Mouse (Mus musculus) ES-E14 (cell line): ENCODE data around the gene Sptlc2. TPM values are rescaled to one million over a fixed set of nuclear protein-coding genes. Genes with fewer than 3 reads are reported as not detected.

Experiments used
- DNase-seq: peaks from one replicate; pipeline ENCODE4 v3.0.0-alpha.2; 2013; ENCODE audit warnings: low read depth, low spot score
- H3K27ac ChIP-seq: 2 replicates; pipeline ENCODE4 v1.5.1; 2012; ENCODE audit warnings: low read depth, mild to moderate bottlenecking, low read length, moderate library complexity, mixed read lengths; ENCODE audit not compliant: poor library complexity, insufficient read depth, severe bottlenecking
- H3K36me3 ChIP-seq: 2 replicates; pipeline ENCODE4 v1.6.1; 2012; ENCODE audit warnings: mild to moderate bottlenecking, low read length, moderate library complexity, mixed read lengths; ENCODE audit not compliant: control insufficient read depth, poor library complexity, insufficient read depth, severe bottlenecking
- H3K4me1 ChIP-seq, 2 experiments: fragments of 150-350 bp in 1 of 2; sonication (generic) in 1 of 2; 2 replicates each; pipeline ENCODE4 v1.6.1; 2012; ENCODE audit warnings: low read length in 2 of 2, mild to moderate bottlenecking in 1 of 2, mixed read lengths in 1 of 2; ENCODE audit not compliant: control insufficient read depth in 2 of 2, insufficient read depth in 2 of 2, poor library complexity in 1 of 2
- H3K4me3 ChIP-seq, 2 experiments: fragments of 150-350 bp in 1 of 2; sonication (generic) in 1 of 2; 2 replicates each; pipeline ENCODE4 v1.5.1; 2012; ENCODE audit warnings: low read length in 2 of 2, low read depth in 1 of 2, mild to moderate bottlenecking in 1 of 2, mixed read lengths in 1 of 2; ENCODE audit not compliant: insufficient read depth in 1 of 2, poor library complexity in 1 of 2, severe bottlenecking in 1 of 2
- H3K9ac ChIP-seq: 2 replicates; pipeline ENCODE4 v1.6.1; 2012; ENCODE audit warnings: low read depth, mild to moderate bottlenecking, low read length, mixed read lengths; ENCODE audit not compliant: poor library complexity, insufficient read depth, severe bottlenecking
- H3K9me3 ChIP-seq: fragments of 150-350 bp; sonication (generic); 2 replicates; pipeline ENCODE4 v1.6.1; 2012; ENCODE audit warnings: low read depth, mild to moderate bottlenecking, low read length; ENCODE audit not compliant: control insufficient read depth, insufficient read depth
- CHD2 ChIP-seq: IDR thresholded peaks from 2 replicates; pipeline ENCODE4 v1.6.1; 2014; ENCODE audit warnings: mild to moderate bottlenecking, low read depth, low read length, inconsistent platforms
- HCFC1 ChIP-seq: IDR thresholded peaks from 2 replicates; pipeline ENCODE4 v1.6.1; 2012; ENCODE audit warnings: low read length, inconsistent platforms, borderline replicate concordance; ENCODE audit not compliant: insufficient read depth
- MAFK ChIP-seq: IDR thresholded peaks from 2 replicates; pipeline ENCODE4 v1.6.1; 2014; ENCODE audit warnings: mild to moderate bottlenecking, low read depth, low read length, inconsistent platforms; ENCODE audit not compliant: insufficient read depth
- ZC3H11A ChIP-seq: IDR thresholded peaks from 2 replicates; pipeline ENCODE4 v1.6.1; 2012; ENCODE audit warnings: low read depth, mild to moderate bottlenecking, inconsistent platforms, low read length, borderline replicate concordance
- ZNF384 ChIP-seq: IDR thresholded peaks from 2 replicates; pipeline ENCODE4 v1.6.1; 2012; ENCODE audit warnings: low read depth, low read length, inconsistent platforms
- in situ Hi-C, 2 experiments: fragments of 600-800 bp; cut with MboI; formaldehyde crosslinking; loops; one replicate each; pipeline ENCODE4 v1.15.1; 2025; ENCODE audit warnings: low sequenced_read_pairs in 2 of 2, inconsistent platforms in 1 of 2; ENCODE audit not compliant: unreplicated experiment in 2 of 2
- total RNA-seq: library from RNA; depleted of rRNA; stranded (reverse); fragments of 300-350 nt; gene quantifications from 2 replicates; pipeline ENCODE4 v1.2.3, GENCODE M21; 2012

Sptlc2 gene
- total RNA-seq, 1 experiment, result 182 TPM

DNA sequence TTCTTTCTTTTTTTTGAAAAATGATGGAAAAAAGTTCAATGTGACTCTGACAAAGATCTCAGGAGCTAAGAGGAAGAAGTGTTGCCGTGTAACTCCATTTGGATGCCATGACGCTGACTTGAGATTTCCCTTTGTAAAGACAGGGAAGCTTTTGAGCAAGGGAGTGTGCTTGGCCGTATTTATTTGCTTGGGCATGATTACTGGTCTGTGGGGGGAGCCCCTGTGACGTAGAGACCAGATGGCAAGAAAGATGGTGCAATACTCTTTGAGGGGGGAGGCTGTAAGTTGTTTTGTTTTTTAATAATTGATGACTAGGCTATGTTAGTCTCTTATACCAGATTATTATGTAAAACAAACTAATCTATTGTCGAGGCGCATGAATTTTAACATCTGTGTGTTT lies 14.0 kb downstream of the Sptlc2 start:
- in situ Hi-C loops, result no loop called here
- Histone ChIP-seq H3K9me3 (no peaks in the 10 kb centered on the region), H3K4me1 (no peaks in the 10 kb centered on the region), H3K27ac (no peak overlapping the region), H3K36me3 (no peaks in the 10 kb centered on the region), H3K4me3 (no peak overlapping the region), H3K9ac (no peak overlapping the region)
- no peak for DNase-seq
- TF ChIP-seq MAFK (no peak), ZNF384 (no peak), HCFC1 (no peak), CHD2 (no peak), ZC3H11A (no peak)

DNA sequence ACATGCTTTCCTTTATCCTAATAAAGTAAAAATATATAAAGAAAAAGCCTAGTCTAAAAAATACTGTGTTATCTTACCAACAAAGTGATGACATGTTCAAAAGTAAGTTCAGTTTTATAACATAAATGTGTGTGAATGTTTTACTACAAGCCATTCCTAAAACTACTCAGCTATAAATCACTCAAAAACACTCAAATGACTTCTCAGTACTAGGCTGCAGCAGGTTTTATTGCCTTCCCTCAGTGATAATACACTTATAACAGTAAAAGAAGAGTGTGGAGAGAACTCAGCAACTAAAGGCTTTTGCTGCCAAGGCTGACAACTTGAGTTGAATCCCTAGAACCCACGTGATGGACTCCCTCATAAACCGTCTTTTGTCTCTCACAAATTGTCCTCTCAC lies 18.8 kb downstream of the Sptlc2 start:
- in situ Hi-C loops, result no loop called here
- no peaks in the 10 kb centered on the region for H3K9me3 ChIP-seq
- no peak overlapping the region for H3K4me3 ChIP-seq
- no peaks in the 10 kb centered on the region for H3K4me1 ChIP-seq
- no peak overlapping the region for H3K27ac ChIP-seq
- no peak for DNase-seq
- H3K9ac ChIP-seq, result no peak overlapping the region
- no peak for TF ChIP-seq MAFK
- TF ChIP-seq ZC3H11A, result no peak
- TF ChIP-seq ZNF384, result no peak
- no peak for TF ChIP-seq HCFC1
- no peak for TF ChIP-seq CHD2
- H3K36me3 ChIP-seq, result no peaks in the 10 kb centered on the region; the same call in 1 of the 2 replicates

DNA sequence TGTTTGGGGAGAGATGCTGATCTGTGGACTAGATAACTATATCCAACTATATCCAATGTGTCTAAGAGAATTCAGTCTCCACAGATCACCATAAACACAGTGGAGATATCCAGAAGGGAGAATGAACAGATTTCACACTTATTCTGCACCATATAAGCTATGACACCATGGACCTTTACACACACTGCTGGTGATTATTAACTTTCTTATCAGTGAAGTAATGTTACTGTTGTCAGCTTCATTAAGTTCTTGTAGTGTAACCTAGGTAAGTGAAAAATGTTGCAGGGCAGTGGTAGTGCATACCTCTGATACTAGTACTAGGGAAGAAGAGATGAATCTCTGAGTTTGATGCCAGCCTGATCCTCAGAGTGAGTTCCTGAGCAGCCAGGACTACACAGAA lies 20.1 kb downstream of the Sptlc2 start:
- H3K9ac ChIP-seq, result no peak overlapping the region
- H3K4me3 ChIP-seq, result no peak overlapping the region
- no peaks in the 10 kb centered on the region; the same call in 1 of the 2 replicates for H3K36me3 ChIP-seq
- in situ Hi-C loops, result no loop called here
- no peak overlapping the region for H3K27ac ChIP-seq
- H3K9me3 ChIP-seq, result no peaks in the 10 kb centered on the region
- no peak for TF ChIP-seq ZNF384
- no peak for TF ChIP-seq MAFK
- TF ChIP-seq HCFC1, result no peak
- TF ChIP-seq ZC3H11A, result no peak
- no peak for TF ChIP-seq CHD2
- no peak for DNase-seq
- H3K4me1 ChIP-seq, result no peaks in the 10 kb centered on the region

DNA sequence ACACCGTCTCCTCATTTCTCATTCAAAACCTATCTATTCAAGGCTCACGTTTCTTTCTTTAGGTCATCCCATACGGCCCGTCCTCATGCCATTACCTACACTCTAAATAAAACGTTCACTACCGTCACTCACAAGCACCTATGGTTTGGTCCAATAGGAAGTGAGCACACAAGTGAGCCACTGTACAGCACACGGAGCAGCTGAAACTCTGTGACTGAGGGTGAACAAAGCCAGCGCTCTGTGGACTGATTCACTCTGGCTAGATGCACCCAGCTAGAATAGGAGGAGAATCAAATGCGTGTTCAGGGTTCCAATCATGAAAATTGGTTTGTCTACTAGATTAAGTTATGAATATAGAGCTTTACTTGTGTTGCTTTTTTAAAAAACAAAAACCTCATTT lies 22.5 kb downstream of the Sptlc2 start:
- no peak overlapping the region for H3K9ac ChIP-seq
- TF ChIP-seq ZC3H11A (no peak), HCFC1 (no peak), ZNF384 (no peak), CHD2 (no peak), MAFK (no peak)
- no peak overlapping the region for H3K4me3 ChIP-seq
- H3K27ac ChIP-seq, result no peak overlapping the region
- peaks cover 2% of the 10 kb centered on the region for H3K36me3 ChIP-seq
- no peak for DNase-seq
- in situ Hi-C loops, result no loop called here
- H3K4me1 ChIP-seq, result no peaks in the 10 kb centered on the region
- no peaks in the 10 kb centered on the region for H3K9me3 ChIP-seq

DNA sequence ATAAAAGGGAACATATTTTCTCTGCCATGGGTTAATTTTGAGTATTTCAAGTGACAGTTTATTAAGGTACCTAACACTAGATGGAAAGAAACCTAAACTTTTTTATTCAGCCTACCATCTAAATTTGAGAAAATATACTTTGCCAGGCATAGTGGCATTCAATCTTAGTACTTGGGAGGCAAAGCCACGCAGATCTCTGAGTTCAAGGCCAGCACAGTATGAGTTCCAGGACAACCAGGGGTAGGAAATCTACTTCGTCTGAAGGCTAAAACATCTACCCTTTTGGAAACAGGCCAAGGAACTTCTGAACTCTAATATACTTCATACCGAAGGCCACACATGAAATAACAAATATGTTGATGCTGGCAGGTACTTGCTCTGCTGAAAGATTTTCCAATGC lies 26.0 kb downstream of the Sptlc2 start:
- DNase-seq, result no peak
- Histone ChIP-seq H3K36me3 (peaks cover 4% of the 10 kb centered on the region), H3K4me1 (no peaks in the 10 kb centered on the region), H3K4me3 (no peak overlapping the region), H3K9ac (no peak overlapping the region), H3K9me3 (no peaks in the 10 kb centered on the region), H3K27ac (no peak overlapping the region)
- TF ChIP-seq ZNF384 (no peak), MAFK (no peak), CHD2 (no peak), HCFC1 (no peak), ZC3H11A (no peak)
- in situ Hi-C loops, result no loop called here
